Mouse (Mus musculus): Measurements from ENCODE around the gene Rnaseh2b. TPM values are rescaled to one million over a fixed set of nuclear protein-coding genes. Genes with fewer than 3 reads are reported as not detected.

The Rnaseh2b gene
- total and polyA plus RNA-seq, 2 experiments from 2014 or later: 21.3 to 40.3 TPM

DNA sequence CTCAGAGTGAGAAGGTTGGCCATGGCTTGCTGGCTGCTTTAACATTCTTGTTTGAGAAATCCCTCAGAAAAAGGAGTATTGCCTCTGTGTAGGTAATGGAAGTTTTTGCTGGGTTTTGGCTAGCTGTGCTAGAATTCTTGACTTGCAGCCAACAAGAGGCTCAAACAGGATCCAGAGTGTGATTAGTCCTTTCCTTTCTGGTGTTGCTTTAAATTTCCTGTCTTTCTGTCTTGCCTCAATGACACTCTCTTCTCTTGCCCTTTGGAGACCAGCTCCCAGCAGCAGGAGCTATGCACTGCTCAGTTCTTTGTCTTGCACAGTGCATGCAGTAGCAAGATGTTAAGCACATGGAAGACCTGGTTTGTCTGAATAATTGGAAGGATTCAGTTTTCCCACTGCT, 83.3 kb downstream of the Rnaseh2b start:
- no peak overlapping the region for H3K9ac ChIP-seq
- no peaks in the 10 kb centered on the region for H3K27me3 ChIP-seq (ENCODE audit: insufficient read depth, low read length)
- H3K27ac ChIP-seq (ENCODE audit: low read depth, low read length): no peak overlapping the region
- H3K4me3 ChIP-seq (ENCODE audit: low read depth, low read length): no peak overlapping the region
- ATAC-seq (no peak), DNase-seq (peak; percentile 12)
- H3K4me2 ChIP-seq (ENCODE audit: low read depth): no peak overlapping the region
- no peak for TF ChIP-seq CTCF (IDR thresholded peaks at IDR 0.05; ENCODE audit: low read depth)
- H3K9me3 ChIP-seq (ENCODE audit: low read length): no peaks in the 10 kb centered on the region
- H3K4me1 ChIP-seq (ENCODE audit: insufficient read depth): 0 out of 2 replicates have a peak, but pooled peaks cover 2% of the 10 kb centered on the region
- H3K36me3 ChIP-seq (ENCODE audit: insufficient read depth): no peaks in the 10 kb centered on the region

- DNase-seq: no peak
- no peaks in the 10 kb centered on the region for H3K36me3 ChIP-seq (ENCODE audit: insufficient read depth)
These were observed 83.7 kb downstream of the Rnaseh2b start for GRCm38 (mm10) chr14:62376115-62376514.

GRCm38 (mm10) chr14:62379391-62379790, 87.0 kb downstream of the Rnaseh2b start:
- ATAC-seq (no peak), DNase-seq (no peak)
- Histone ChIP-seq H3K36me3 (ENCODE audit: insufficient read depth) (no peaks in the 10 kb centered on the region), H3K27me3 (ENCODE audit: insufficient read depth, low read length) (no peaks in the 10 kb centered on the region), H3K9me3 (ENCODE audit: low read length) (no peaks in the 10 kb centered on the region), H3K4me1 (ENCODE audit: insufficient read depth) (no peaks in the 10 kb centered on the region), H3K4me2 (ENCODE audit: low read depth) (no peak overlapping the region), H3K4me3 (ENCODE audit: low read depth, low read length) (no peak overlapping the region), H3K9ac (no peak overlapping the region), H3K27ac (ENCODE audit: low read depth, low read length) (no peak overlapping the region)
- no peak for TF ChIP-seq CTCF (IDR thresholded peaks at IDR 0.05; ENCODE audit: low read depth)
- WGBS: 96% methylated on average over 2 of the region's 2 CpGs

More at GRCm38 (mm10) chr14:62376115-62376514, 83.7 kb downstream of the Rnaseh2b start:
- Histone ChIP-seq H3K4me3 (ENCODE audit: low read depth, low read length) (no peak overlapping the region), H3K27ac (ENCODE audit: low read depth, low read length) (no peak overlapping the region), H3K27me3 (ENCODE audit: insufficient read depth, low read length) (no peaks in the 10 kb centered on the region), H3K4me1 (ENCODE audit: insufficient read depth) (0 out of 2 replicates have a peak, but pooled peaks cover 2% of the 10 kb centered on the region), H3K4me2 (ENCODE audit: low read depth) (no peak overlapping the region), H3K9me3 (ENCODE audit: low read length) (no peaks in the 10 kb centered on the region), H3K9ac (no peak overlapping the region)
- ATAC-seq: no peak
- TF ChIP-seq CTCF (IDR thresholded peaks at IDR 0.05; ENCODE audit: low read depth): no peak
- WGBS: 71% methylated on average over 2 of the region's 2 CpGs

DNA sequence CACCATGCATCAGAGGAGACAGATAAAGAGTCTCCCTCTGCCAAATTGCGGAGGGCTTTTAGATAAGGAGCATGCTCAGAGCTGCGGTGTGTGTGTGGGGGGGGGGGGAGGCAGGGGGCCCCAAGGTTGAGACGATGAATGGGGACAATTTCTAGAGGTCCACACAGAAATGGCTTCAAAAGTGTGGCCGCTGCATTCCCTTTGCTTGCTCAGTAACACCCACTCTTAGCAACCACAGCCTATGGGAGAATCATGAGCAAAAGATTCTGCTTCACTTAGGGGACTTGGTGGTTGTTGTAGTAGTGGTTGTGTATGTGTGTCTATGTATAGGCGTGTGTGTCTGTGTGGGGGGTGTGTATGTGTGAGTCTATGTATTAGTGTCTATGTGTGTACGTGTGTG, 88.2 kb downstream of the Rnaseh2b start:
- Histone ChIP-seq H3K9ac (no peak overlapping the region), H3K4me3 (ENCODE audit: low read depth, low read length) (no peak overlapping the region), H3K36me3 (ENCODE audit: insufficient read depth) (no peaks in the 10 kb centered on the region), H3K4me1 (ENCODE audit: insufficient read depth) (no peaks in the 10 kb centered on the region), H3K4me2 (ENCODE audit: low read depth) (no peak overlapping the region), H3K9me3 (ENCODE audit: low read length) (no peaks in the 10 kb centered on the region), H3K27ac (ENCODE audit: low read depth, low read length) (no peak overlapping the region), H3K27me3 (ENCODE audit: insufficient read depth, low read length) (no peaks in the 10 kb centered on the region)
- no peak for ATAC-seq
- WGBS: 57% methylated on average over 6 of the region's 6 CpGs
- TF ChIP-seq CTCF (IDR thresholded peaks at IDR 0.05; ENCODE audit: low read depth): no peak
- DNase-seq: no peak

GRCm38 (mm10) chr14:62383109-62383508, 90.7 kb downstream of the Rnaseh2b start:
- H3K9me3 ChIP-seq (ENCODE audit: low read length): no peaks in the 10 kb centered on the region
- ATAC-seq (no peak), DNase-seq (peak; percentile 16)
- no peak overlapping the region for H3K9ac ChIP-seq
- no peak overlapping the region for H3K4me3 ChIP-seq (ENCODE audit: low read depth, low read length)
- H3K4me1 ChIP-seq (ENCODE audit: insufficient read depth): no peaks in the 10 kb centered on the region
- no peak for TF ChIP-seq CTCF (IDR thresholded peaks at IDR 0.05; ENCODE audit: low read depth)
- 43% methylated on average over 3 of the region's 3 CpGs for WGBS
- H3K27ac ChIP-seq (ENCODE audit: low read depth, low read length): no peak overlapping the region
- no peaks in the 10 kb centered on the region for H3K27me3 ChIP-seq (ENCODE audit: insufficient read depth, low read length)
- H3K36me3 ChIP-seq (ENCODE audit: insufficient read depth): no peaks in the 10 kb centered on the region
- no peak overlapping the region for H3K4me2 ChIP-seq (ENCODE audit: low read depth)

GRCm38 (mm10) chr14:62383786-62384299, 91.5 kb downstream of the Rnaseh2b start:
- no peaks in the 10 kb centered on the region for H3K9me3 ChIP-seq (ENCODE audit: low read length)
- H3K4me1 ChIP-seq (ENCODE audit: insufficient read depth): peaks cover 2% of the 10 kb centered on the region; the same call in 1 of the 2 replicates
- H3K36me3 ChIP-seq (ENCODE audit: insufficient read depth): no peaks in the 10 kb centered on the region
- 92% methylated on average over 3 of the region's 3 CpGs for WGBS
- ATAC-seq (no peak), DNase-seq (no peak)
- no peak for TF ChIP-seq CTCF (IDR thresholded peaks at IDR 0.05; ENCODE audit: low read depth)
- H3K4me2 ChIP-seq (ENCODE audit: low read depth): no peak overlapping the region
- H3K9ac ChIP-seq: no peak overlapping the region
- no peak overlapping the region for H3K4me3 ChIP-seq (ENCODE audit: low read depth, low read length)
- H3K27ac ChIP-seq (ENCODE audit: low read depth, low read length): no peak overlapping the region
- H3K27me3 ChIP-seq (ENCODE audit: insufficient read depth, low read length): no peaks in the 10 kb centered on the region

DNA sequence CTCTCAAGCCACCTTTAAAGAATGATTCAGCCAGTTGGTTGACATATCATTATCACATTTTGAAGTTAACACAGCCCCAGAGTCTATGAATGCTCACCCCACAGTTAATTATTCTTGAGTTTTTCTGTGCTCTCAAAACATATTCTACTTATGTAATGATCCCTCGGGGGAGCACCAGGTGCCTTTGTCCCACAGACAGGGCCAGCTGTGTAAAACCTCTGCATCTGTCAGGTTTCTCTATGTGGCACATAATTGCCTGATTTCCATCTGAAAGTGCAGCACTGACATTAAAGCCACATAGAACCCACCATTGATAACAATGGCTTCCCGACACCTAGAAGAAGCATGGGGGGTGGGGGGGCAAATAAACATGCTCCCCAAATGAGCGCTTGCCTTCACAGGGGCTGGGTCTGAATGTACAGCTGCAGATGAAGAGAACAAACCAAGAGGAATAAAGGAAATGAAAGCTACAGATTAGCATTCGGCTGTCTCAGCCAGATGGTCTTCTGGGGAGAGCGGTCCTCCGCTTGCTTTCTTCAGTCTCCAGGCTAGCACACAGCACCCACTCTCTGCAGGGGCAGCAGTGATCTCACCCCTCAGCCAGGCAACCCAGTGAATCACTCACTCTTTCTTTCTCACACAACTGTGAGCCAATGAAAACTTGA, 96.8 kb downstream of the Rnaseh2b start:
- peaks cover 7% of the 10 kb centered on the region; the same call in 1 of the 2 replicates for H3K4me1 ChIP-seq (ENCODE audit: insufficient read depth)
- no peaks in the 10 kb centered on the region for H3K9me3 ChIP-seq (ENCODE audit: low read length)
- H3K27ac ChIP-seq (ENCODE audit: low read depth, low read length): peak overlapping the region; percentile 72
- no peak overlapping the region for H3K4me3 ChIP-seq (ENCODE audit: low read depth, low read length)
- peak; percentile 94 for ATAC-seq
- peak; percentile 52 for DNase-seq
- peak overlapping the region; percentile 24 for H3K4me2 ChIP-seq (ENCODE audit: low read depth)
- no peak overlapping the region; the same call in 1 of the 2 replicates for H3K9ac ChIP-seq
- H3K27me3 ChIP-seq (ENCODE audit: insufficient read depth, low read length): no peaks in the 10 kb centered on the region
- no peak for TF ChIP-seq CTCF (IDR thresholded peaks at IDR 0.05; ENCODE audit: low read depth)
- H3K36me3 ChIP-seq (ENCODE audit: insufficient read depth): no peaks in the 10 kb centered on the region
- WGBS: 10% methylated on average over 6 of the region's 6 CpGs
